Mouse (Mus musculus) small intestine, adult 2 months (tissue): ENCODE data around the gene Rtp3. TPM values are rescaled to one million over a fixed set of nuclear protein-coding genes. Genes with fewer than 3 reads are reported as not detected.

Experiments
- H3K27ac ChIP-seq: fragments of 200-500 bp; 2 replicates; pipeline ENCODE4 v1.5.1; 2012; ENCODE audit warnings: low read depth, low read length, control low read depth, inconsistent platforms; ENCODE audit not compliant: insufficient read depth
- H3K27me3 ChIP-seq: fragments of 200-500 bp; 2 replicates; pipeline ENCODE4 v1.6.1; 2012; ENCODE audit warnings: mild to moderate bottlenecking, moderate library complexity, low read length, inconsistent platforms; ENCODE audit not compliant: control insufficient read depth, insufficient read depth
- H3K36me3 ChIP-seq: fragments of 200-500 bp; 2 replicates; pipeline ENCODE4 v1.6.1; 2012; ENCODE audit warnings: mild to moderate bottlenecking, low read length, control low read depth, inconsistent platforms; ENCODE audit not compliant: control insufficient read depth, insufficient read depth
- H3K4me1 ChIP-seq: fragments of 200-500 bp; 2 replicates; pipeline ENCODE4 v1.6.1; 2012; ENCODE audit warnings: low read length, inconsistent platforms, mixed read lengths; ENCODE audit not compliant: control insufficient read depth, insufficient read depth, insufficient read length
- H3K4me3 ChIP-seq: fragments of 200-500 bp; 2 replicates; pipeline ENCODE4 v1.5.1; 2012; ENCODE audit warnings: low read depth, mild to moderate bottlenecking, control low read depth, inconsistent platforms, low read length, moderate library complexity
- CTCF ChIP-seq: fragments of 200-500 bp; IDR thresholded peaks from 2 replicates; pipeline ENCODE4 v1.5.1; 2012; ENCODE audit warnings: low read depth, mild to moderate bottlenecking, control low read depth, inconsistent platforms, low read length, moderate library complexity, mixed read lengths; ENCODE audit not compliant: insufficient replicate concordance, insufficient read length; ENCODE audit errors: extremely low read depth
- POLR2A ChIP-seq: fragments of 200-500 bp; IDR thresholded peaks from 2 replicates; pipeline ENCODE4 v1.6.1; 2012; ENCODE audit warnings: low read depth, mild to moderate bottlenecking, control low read depth, inconsistent platforms, low read length, moderate library complexity
- WGBS: fragments of 180-500 bp; shearing (Covaris S2); methylation state at CpG from one replicate; pipeline ENCODE4 v1.1.7; 2018; 5-methylcytosine and 5-hydroxymethylcytosine counted together
- polyA plus RNA-seq: library from polyadenylated mRNA; depleted of rRNA; stranded (reverse); fragments of >200 nt; gene quantifications from 2 replicates; pipeline ENCODE4 v1.2.3, GENCODE M21; 2012

Gene Rtp3
- polyA plus RNA-seq, 1 experiment, result 0.72 TPM

DNA sequence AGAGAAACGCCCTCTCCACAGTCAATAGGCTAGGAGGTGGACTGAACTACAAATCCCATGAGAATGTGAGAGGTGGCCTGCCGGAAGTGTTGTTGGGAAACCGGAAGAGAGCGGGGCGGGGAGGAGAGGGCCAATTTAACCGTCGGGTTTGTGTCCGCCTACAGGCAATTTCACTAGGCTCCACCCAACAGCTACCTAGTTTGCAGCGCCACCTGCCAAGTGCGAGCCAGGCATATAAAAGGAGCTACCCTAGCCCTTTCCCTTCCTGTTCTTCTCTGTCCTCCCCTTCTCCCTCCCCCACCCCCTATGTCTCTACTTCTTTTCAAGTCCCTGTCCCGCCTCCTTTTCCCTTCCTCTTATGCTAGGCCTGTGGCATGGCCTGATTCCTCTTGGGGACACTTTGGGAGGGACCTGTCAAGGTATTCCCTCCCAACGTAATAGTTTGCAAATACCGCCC lies 4.4 kb upstream of the Rtp3 start:
- Histone ChIP-seq H3K4me1 (peaks cover 17% of the 10 kb centered on the region), H3K36me3 (no peaks in the 10 kb centered on the region), H3K27me3 (no peaks in the 10 kb centered on the region), H3K4me3 (peak overlapping the region; percentile 55), H3K27ac (peak overlapping the region; percentile 58)
- TF ChIP-seq CTCF (peak; percentile 31; the same call in 1 of the 2 replicates), POLR2A (peak; percentile 53; the same call in 1 of the 2 replicates)
- 5% methylated on average over 13 of the region's 13 CpGs for WGBS

DNA sequence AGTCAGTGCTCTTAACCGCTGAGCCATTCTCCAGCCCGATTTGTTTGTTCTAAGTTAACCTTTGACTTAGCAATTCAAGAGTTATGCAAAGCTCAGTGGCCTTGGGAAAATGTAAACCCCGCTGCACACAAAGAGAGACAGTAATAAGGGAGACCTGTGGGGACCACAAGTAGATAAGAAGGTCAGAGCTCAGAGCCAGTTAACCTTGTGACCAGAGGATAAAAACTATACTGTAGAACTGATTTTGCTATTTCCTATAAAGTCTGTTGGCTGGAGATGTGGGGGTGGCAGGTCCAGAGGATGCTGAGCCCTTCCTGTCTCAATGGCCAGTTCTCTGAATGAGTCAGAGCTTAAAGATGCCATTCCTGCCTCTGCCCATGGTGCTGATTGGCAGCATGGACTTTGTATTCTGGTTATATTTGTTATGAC lies 2.9 kb upstream of the Rtp3 start:
- TF ChIP-seq CTCF (no peak), POLR2A (no peak)
- Histone ChIP-seq H3K4me3 (no peak overlapping the region), H3K27me3 (no peaks in the 10 kb centered on the region), H3K4me1 (peaks cover 5% of the 10 kb centered on the region), H3K27ac (no peak overlapping the region), H3K36me3 (no peaks in the 10 kb centered on the region)
- WGBS, result 12% methylated on average over 3 of the region's 3 CpGs

DNA sequence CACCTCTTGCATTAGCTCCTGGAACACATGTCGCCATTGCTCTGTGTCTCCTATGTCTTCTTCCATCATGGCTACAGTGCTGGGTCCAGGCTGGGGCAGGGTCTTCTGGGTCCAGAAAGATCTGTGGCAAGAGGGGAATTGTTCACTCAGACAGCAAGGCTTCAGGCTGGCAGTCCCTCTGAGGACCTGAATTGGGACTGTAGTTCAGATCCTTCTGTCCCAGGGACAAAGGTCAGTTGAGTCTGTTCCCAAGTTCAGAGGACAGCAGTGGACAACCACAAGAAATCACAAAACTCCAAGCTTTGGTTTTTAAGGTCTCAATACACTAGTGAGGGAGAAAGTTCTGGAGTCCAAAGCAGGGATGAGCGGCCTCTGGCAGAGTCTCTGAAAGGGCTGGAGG lies 840 bp downstream of the Rtp3 start:
- H3K27me3 ChIP-seq, result no peaks in the 10 kb centered on the region
- H3K4me1 ChIP-seq, result peaks cover 2% of the 10 kb centered on the region; the same call in 1 of the 2 replicates
- no peak overlapping the region for H3K27ac ChIP-seq
- no peaks in the 10 kb centered on the region for H3K36me3 ChIP-seq
- TF ChIP-seq CTCF (no peak), POLR2A (no peak)
- no peak overlapping the region for H3K4me3 ChIP-seq
- WGBS, result 92% methylated on average over 2 of the region's 2 CpGs

DNA sequence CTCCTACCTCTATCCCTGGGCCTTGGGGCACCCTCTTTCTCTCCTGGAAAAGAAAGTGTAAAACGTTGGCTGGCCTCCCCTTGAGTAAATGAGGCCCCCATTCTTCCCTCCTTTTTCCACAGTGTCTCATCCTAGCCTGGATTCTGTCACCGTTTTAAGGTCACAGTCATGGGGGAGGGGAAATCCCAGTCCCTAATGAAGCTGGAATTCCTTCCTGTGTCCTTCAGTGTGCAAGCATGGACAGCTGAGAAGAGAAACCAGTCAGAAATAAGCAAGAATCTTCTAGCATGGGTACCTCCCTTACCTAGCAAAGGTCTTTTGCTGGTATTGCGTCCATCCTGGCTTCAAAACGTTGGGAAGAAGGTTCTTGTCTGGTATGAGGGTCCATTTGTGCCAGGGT lies 1.2 kb downstream of the Rtp3 start:
- no peaks in the 10 kb centered on the region for H3K27me3 ChIP-seq
- 52% methylated on average over 4 of the region's 4 CpGs for WGBS
- no peak for TF ChIP-seq CTCF
- TF ChIP-seq POLR2A, result no peak
- no peak overlapping the region for H3K4me3 ChIP-seq
- H3K36me3 ChIP-seq, result no peaks in the 10 kb centered on the region
- H3K27ac ChIP-seq, result no peak overlapping the region
- peaks cover 2% of the 10 kb centered on the region; the same call in 1 of the 2 replicates for H3K4me1 ChIP-seq

DNA sequence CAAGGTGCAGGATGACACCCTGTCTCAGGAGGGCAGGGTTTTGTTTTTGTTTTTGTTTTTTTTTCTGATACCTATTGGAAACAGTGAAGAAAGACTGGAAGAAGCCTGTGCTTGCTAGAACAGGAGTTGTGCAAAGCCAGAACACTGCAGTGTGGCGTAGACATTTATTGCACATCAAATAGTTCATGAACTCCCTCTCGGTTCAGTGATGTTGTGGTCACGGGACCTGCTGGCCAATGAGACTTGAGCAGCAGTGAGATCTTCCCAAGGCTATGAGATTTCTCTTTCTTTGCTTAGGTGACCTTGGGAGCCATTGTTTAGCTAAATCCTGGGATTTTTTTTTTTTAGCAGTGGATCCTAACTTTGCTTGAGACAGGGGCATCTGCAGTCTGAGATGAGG lies 2.3 kb downstream of the Rtp3 start:
- 50% methylated on average over 3 of the region's 3 CpGs for WGBS
- Histone ChIP-seq H3K4me1 (no peaks in the 10 kb centered on the region), H3K36me3 (no peaks in the 10 kb centered on the region), H3K27me3 (no peaks in the 10 kb centered on the region), H3K27ac (no peak overlapping the region), H3K4me3 (no peak overlapping the region)
- TF ChIP-seq CTCF, result no peak
- TF ChIP-seq POLR2A, result no peak

DNA sequence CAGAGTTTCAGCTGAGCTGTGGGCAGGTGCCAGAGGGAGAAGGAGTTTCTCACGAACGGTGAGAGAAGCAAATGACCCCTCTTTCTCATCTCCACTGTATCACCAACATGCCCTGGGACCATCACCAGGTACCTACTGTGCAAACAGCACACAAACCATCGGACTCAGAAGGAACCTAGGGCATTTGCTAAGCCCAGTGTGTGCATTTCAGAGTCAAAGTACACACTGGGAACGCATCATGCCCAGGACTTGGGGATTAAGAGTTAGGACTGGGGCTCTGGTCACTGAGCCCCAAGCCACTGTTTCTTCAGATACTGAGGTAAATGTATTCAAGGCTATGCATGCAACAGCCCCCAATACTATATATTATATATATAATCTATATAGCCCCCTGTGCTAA lies 3.1 kb downstream of the Rtp3 start:
- no peaks in the 10 kb centered on the region for H3K4me1 ChIP-seq
- no peak overlapping the region for H3K27ac ChIP-seq
- H3K4me3 ChIP-seq, result no peak overlapping the region

DNA sequence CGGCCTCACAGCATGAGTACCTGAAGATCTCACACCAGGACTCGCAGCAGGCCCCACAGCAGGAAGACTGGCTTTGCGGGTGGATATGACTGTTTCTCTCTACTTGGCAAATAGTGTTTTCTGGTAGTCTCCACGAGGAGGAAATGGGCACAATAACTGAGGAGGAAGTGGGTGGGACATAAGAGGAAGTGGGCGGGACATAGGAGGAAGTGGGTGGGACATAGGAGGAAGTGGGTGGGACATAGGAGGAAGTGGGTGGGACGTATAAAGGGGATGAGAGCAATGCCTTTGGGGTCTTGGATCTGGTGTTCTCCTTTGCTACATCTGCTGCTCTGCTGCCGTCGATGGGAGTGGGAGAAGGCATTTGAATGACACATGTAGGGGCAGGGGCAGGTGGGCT lies 4.4 kb downstream of the Rtp3 start:
- Histone ChIP-seq H3K27me3 (no peaks in the 10 kb centered on the region), H3K27ac (no peak overlapping the region), H3K4me3 (no peak overlapping the region), H3K4me1 (no peaks in the 10 kb centered on the region), H3K36me3 (no peaks in the 10 kb centered on the region)
- TF ChIP-seq POLR2A, result no peak
- WGBS, result 88% methylated on average over 8 of the region's 8 CpGs

More for the DNA sequence above, 3.1 kb downstream of the Rtp3 start:
- TF ChIP-seq CTCF (no peak), POLR2A (no peak)
- WGBS, result 66% methylated on average over 4 of the region's 4 CpGs
- no peaks in the 10 kb centered on the region for H3K27me3 ChIP-seq
- H3K36me3 ChIP-seq, result no peaks in the 10 kb centered on the region

DNA sequence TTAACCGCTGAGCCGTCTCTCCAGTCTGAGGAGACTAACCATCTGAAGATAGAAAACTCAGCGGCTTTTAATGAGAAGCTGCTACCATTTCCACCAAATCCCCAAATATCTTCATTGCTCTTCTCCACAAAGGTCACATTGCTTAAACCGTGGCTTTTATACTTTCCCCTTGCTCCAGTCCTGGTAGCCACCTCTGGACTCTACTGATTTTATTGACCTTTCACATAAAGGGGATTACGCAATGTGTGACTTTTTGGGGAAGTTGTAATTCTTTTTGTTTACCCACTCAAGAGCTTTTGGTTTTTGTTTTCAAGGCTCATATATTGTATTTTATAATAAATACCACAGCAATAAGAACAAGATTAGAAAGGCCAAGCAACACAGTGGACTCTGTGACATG lies 4.8 kb downstream of the Rtp3 start:
- H3K4me1 ChIP-seq, result no peaks in the 10 kb centered on the region
- H3K27ac ChIP-seq, result no peak overlapping the region
- TF ChIP-seq CTCF (no peak), POLR2A (no peak)
- H3K4me3 ChIP-seq, result no peak overlapping the region
- no peaks in the 10 kb centered on the region for H3K27me3 ChIP-seq
- WGBS, result 86% methylated on average over 5 of the region's 5 CpGs
- no peaks in the 10 kb centered on the region for H3K36me3 ChIP-seq
